Mouse (Mus musculus): ENCODE measurements around the gene Med4.

- no peak for TF ChIP-seq CTCF (conservative IDR thresholded peaks at IDR 0.05; ENCODE audit: low read length)
- no peak for TF ChIP-seq POU5F1 (IDR thresholded peaks at IDR 0.05; ENCODE audit: borderline replicate concordance, low read length)
Measured at GRCm38 (mm10) chr14:73553122-73553696, 43.4 kb downstream of the Med4 start.

Measured in E14TG2a.4 (cell line).